Mouse (Mus musculus) liver, postnatal 0 days (tissue): ENCODE results near the gene Smad9. TPM values are rescaled to one million over a fixed set of nuclear protein-coding genes. Genes with fewer than 3 reads are reported as not detected.
A peak's percentile ranks its signal among the peaks of the same experiment; 100 is the strongest.

Source experiments
- ATAC-seq: fragments of 200-750 bp; cut with Nextera tagmentation; 2 replicates; pipeline ENCODE4 v1.8.0; 2017; ENCODE audit warnings: mild to moderate bottlenecking, moderate library complexity
- DNase-seq: peaks from one replicate; pipeline ENCODE4 v3.0.0-alpha.2; 2016
- H3K27ac ChIP-seq: fragments of 300-500 bp; sonication (generic); 2 replicates; pipeline ENCODE4 v1.5.1; 2014; ENCODE audit warnings: antibody characterized with exemption, moderate library complexity, mild to moderate bottlenecking, low read depth
- H3K27me3 ChIP-seq: fragments of 300-500 bp; sonication (generic); 2 replicates; pipeline ENCODE4 v1.6.1; 2014; ENCODE audit warnings: low read length, control low read depth, mixed read lengths; ENCODE audit not compliant: insufficient read depth
- H3K36me3 ChIP-seq: fragments of 300-500 bp; sonication (generic); replicated peaks from 2 replicates; pipeline ENCODE4 v1.6.1; 2014; ENCODE audit warnings: mild to moderate bottlenecking, control low read depth, low read length, moderate library complexity, mixed read lengths; ENCODE audit not compliant: insufficient read depth
- H3K4me1 ChIP-seq: fragments of 300-500 bp; sonication (generic); 2 replicates; pipeline ENCODE4 v1.6.1; 2014; ENCODE audit warnings: antibody characterized with exemption, mild to moderate bottlenecking, control low read depth; ENCODE audit not compliant: insufficient read depth
- H3K4me2 ChIP-seq: fragments of 300-500 bp; sonication (generic); 2 replicates; pipeline ENCODE4 v1.6.1; 2014; ENCODE audit warnings: low read depth, mild to moderate bottlenecking, low read length, moderate library complexity, mixed read lengths
- H3K4me3 ChIP-seq: fragments of 300-500 bp; sonication (generic); 2 replicates; pipeline ENCODE4 v1.5.1; 2014; ENCODE audit warnings: low read depth, low read length
- H3K9ac ChIP-seq: fragments of 300-500 bp; sonication (generic); replicated peaks from 2 replicates; pipeline ENCODE4 v1.6.1; 2014; ENCODE audit warnings: mild to moderate bottlenecking, moderate library complexity
- H3K9me3 ChIP-seq: fragments of 300-500 bp; sonication (generic); 2 replicates; pipeline ENCODE4 v1.6.1; 2016; ENCODE audit warnings: mild to moderate bottlenecking, control low read depth, low read length, mixed read lengths
- CTCF ChIP-seq: sonication (generic); IDR thresholded peaks from 2 replicates; pipeline ENCODE4 v1.5.1; 2016; ENCODE audit warnings: antibody characterized with exemption, low read depth
- EP300 ChIP-seq: IDR thresholded peaks from 2 replicates; pipeline ENCODE4 v1.6.1; 2016; ENCODE audit warnings: antibody characterized with exemption, low read depth, mild to moderate bottlenecking
- WGBS: fragments of 180-500 bp; shearing (Covaris S2); extraction: QIAGEN DNeasy Blood & Tissue Kit; methylation state at CpG from one replicate; pipeline ENCODE4 v1.1.7; 2014; ENCODE audit not compliant: insufficient replicate concordance; 5-methylcytosine and 5-hydroxymethylcytosine counted together
- polyA plus RNA-seq: library from polyadenylated mRNA; unstranded; fragments of >200 nt; fragmentation: Nextera tagmentation; extraction: Ambion mirVana; gene quantifications from 2 replicates; pipeline ENCODE4 v1.2.1, GENCODE M21; 2015

Gene Smad9
- polyA plus RNA-seq, 1 experiment from 2014 or later = 1.4 TPM

DNA sequence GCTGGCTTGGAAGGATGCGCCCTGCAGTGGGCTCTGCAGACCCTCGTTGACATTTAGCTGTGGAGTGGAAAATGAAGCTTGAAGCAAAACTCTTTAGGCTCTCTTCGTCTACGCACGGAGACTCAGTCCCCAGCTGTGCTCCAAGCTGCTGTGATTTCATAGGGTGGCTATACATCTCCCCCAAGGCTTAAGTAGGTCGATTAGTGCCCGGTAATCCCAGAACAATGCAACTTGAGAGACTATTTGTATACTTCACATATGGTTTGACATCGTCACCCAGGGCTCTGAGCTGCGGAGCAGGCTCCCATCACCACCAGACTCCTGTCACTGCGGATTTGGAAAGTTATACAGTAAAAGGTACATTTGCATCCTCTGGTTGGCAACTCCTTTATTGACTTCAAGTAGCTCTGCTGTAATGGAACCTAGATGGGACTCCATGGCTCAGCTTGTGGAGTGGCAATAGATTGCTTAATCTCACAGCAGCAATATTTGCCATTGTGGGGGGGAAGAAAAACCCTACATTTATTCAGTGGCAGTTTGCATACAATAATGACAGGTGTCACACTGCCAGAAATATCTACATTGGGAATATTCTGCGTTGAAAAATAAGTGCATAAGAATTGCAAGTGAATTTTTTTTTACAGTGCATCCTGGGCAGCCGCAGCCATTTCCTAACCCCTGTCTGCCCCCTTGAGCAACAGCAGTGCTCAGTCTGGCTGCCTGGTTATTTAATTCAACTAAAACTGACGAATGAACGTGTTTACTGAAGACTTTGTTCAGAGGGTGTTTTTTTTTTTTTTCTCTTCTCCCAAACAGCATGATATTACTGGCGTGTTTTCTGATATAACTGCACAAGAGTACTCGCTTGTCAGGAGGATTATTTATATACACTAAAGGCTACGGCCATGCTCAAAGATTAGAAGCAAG, 14.2 kb downstream of the Smad9 start:
- no peak overlapping the region for H3K4me2 ChIP-seq
- ATAC-seq = peak; percentile 67
- peaks cover 2% of the 10 kb centered on the region; the same call in 1 of the 2 replicates for H3K9me3 ChIP-seq
- no peaks in the 10 kb centered on the region for H3K36me3 ChIP-seq
- 74% methylated on average over 17 of the region's 17 CpGs for WGBS
- TF ChIP-seq EP300 (no peak), CTCF (no peak)
- H3K4me1 ChIP-seq = peaks cover 3% of the 10 kb centered on the region; the same call in 1 of the 2 replicates
- no peak overlapping the region for H3K27ac ChIP-seq
- no peak overlapping the region for H3K9ac ChIP-seq
- no peak for DNase-seq
- no peaks in the 10 kb centered on the region for H3K27me3 ChIP-seq
- no peak overlapping the region for H3K4me3 ChIP-seq

DNA sequence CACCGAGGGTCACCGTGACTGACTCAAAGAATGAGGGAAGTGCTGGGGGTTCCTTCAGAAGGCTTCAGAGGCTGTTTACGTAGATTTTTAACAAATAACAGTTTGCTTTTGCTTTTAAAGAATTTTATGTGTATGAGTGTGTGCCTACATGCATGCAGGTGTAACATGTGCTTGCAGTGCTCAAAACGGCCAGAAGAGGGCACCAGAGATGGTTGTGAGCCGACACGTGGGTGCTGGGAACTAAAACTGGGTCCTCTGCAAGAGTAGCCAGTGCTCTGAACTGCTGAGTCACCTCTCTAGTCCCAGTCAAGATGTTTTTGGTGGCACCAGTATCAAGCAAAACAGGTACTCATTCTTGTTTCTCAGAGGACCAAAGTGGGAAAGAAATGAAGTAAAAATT, 18.2 kb downstream of the Smad9 start:
- Histone ChIP-seq H3K4me1 (peaks cover 3% of the 10 kb centered on the region; the same call in 1 of the 2 replicates), H3K9ac (no peak overlapping the region), H3K36me3 (no peaks in the 10 kb centered on the region), H3K4me3 (no peak overlapping the region), H3K4me2 (no peak overlapping the region), H3K27ac (no peak overlapping the region), H3K9me3 (peaks cover 2% of the 10 kb centered on the region; the same call in 1 of the 2 replicates), H3K27me3 (no peaks in the 10 kb centered on the region)
- WGBS = 77% methylated on average over 6 of the region's 6 CpGs
- TF ChIP-seq CTCF = peak; percentile 46
- TF ChIP-seq EP300 = no peak
- DNase-seq (no peak), ATAC-seq (no peak)

GRCm38 (mm10) chr3:54775989-54776631, 20.7 kb downstream of the Smad9 start:
- no peak overlapping the region for H3K9ac ChIP-seq
- H3K4me2 ChIP-seq = no peak overlapping the region
- TF ChIP-seq CTCF (no peak), EP300 (no peak)
- no peaks in the 10 kb centered on the region for H3K27me3 ChIP-seq
- peaks cover 2% of the 10 kb centered on the region; the same call in 1 of the 2 replicates for H3K9me3 ChIP-seq
- H3K4me1 ChIP-seq = no peaks in the 10 kb centered on the region
- WGBS = 55% methylated on average over 7 of the region's 7 CpGs
- no peak overlapping the region for H3K4me3 ChIP-seq
- H3K36me3 ChIP-seq = no peaks in the 10 kb centered on the region
- ATAC-seq (no peak), DNase-seq (no peak)
- H3K27ac ChIP-seq = no peak overlapping the region

DNA sequence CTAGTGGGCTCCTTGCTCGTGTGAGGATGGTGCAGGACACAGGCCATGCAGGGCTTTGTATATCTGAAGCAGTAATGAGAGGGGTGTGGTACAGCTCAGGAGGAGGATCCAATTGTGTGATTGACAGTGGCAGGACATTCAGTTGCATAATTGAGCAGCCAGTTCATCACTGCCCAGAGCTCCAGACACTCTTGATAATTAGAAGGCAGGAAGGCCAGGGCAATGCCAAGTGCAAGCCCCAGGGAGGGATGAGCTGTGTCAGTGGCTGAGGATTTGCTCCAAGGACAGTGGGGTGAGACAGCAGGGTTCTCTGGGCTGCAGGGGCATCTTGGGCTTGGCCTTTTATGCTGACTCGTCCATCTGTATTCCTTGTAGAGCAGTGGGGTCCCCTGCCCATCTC, 35.2 kb downstream of the Smad9 start:
- TF ChIP-seq CTCF = no peak
- DNase-seq (no peak), ATAC-seq (no peak)
- Histone ChIP-seq H3K27me3 (no peaks in the 10 kb centered on the region), H3K4me2 (no peak overlapping the region), H3K4me3 (no peak overlapping the region), H3K4me1 (no peaks in the 10 kb centered on the region), H3K27ac (no peak overlapping the region), H3K9ac (no peak overlapping the region), H3K9me3 (peaks cover 12% of the 10 kb centered on the region), H3K36me3 (peaks cover 12% of the 10 kb centered on the region; the same call in 1 of the 2 replicates)
- WGBS = 59% methylated on average over 2 of the region's 2 CpGs

GRCm38 (mm10) chr3:54791822-54792677, 36.7 kb downstream of the Smad9 start:
- DNase-seq (no peak), ATAC-seq (no peak)
- no peaks in the 10 kb centered on the region for H3K27me3 ChIP-seq
- peaks cover 12% of the 10 kb centered on the region for H3K9me3 ChIP-seq
- H3K4me3 ChIP-seq = no peak overlapping the region
- no peak overlapping the region for H3K27ac ChIP-seq
- 66% methylated on average over 10 of the region's 10 CpGs for WGBS
- H3K9ac ChIP-seq = no peak overlapping the region
- no peak overlapping the region for H3K4me2 ChIP-seq
- peaks cover 4% of the 10 kb centered on the region; the same call in 1 of the 2 replicates for H3K36me3 ChIP-seq
- H3K4me1 ChIP-seq = no peaks in the 10 kb centered on the region
- TF ChIP-seq EP300 (no peak), CTCF (no peak)
